Mouse (Mus musculus): ENCODE results near the gene Stk19. TPM values are rescaled to one million over a fixed set of nuclear protein-coding genes. Genes with fewer than 3 reads are reported as not detected.

Stk19 gene
- polyA plus RNA-seq, 1 experiment from 2014 or later = 18.0 TPM

DNA sequence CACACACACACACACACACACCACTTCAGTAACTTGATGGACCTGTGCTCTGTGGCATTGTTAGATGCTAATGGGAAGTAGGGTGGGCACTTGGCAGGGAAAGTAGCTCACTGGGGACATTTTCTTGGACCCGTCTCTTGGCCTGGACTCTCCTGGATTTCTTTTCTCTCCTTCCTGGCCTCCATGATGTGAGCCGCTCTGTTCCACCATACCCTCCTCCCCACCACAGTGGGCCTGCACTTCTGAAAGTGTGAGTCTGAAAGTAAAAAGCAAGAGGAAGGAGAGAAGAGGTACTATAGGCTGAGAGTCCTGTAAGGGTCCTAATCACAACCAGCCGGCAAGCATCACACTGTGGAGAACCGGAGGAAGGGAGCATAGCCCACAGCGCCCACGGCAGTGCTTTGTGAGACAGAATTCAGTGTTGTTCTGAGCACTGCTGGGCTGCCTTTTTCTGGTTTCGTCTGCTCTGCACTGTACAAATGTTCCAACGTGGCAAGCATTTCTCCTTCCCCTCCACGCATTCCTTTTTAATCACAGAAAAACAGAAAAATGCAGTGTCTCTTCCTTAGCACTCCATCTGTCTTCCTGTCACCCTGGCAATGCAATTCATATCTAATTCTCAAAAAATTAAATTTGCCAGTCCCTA, 58.9 kb downstream of the Stk19 start:
- Histone ChIP-seq H3K27me3 (replicated peaks) (no peaks in the 10 kb centered on the region), H3K9me3 (replicated peaks) (peaks cover 16% of the 10 kb centered on the region), H3K4me3 (no peak overlapping the region), H3K4me1 (no peaks in the 10 kb centered on the region), H3K9ac (no peak overlapping the region), H3K27ac (no peak overlapping the region), H3K4me2 (no peak overlapping the region), H3K36me3 (no peaks in the 10 kb centered on the region)
- ATAC-seq = no peak
- WGBS (ENCODE audit: insufficient replicate concordance) = 64% methylated on average over 9 of the region's 9 CpGs

Small RNA genes within 50 kb of the gene (microRNA-seq; reads per million reads assigned to microRNA genes)
- gene Mir6970 (not detected), gene Mir6971 (1.4 reads per million), gene Mir6972 (not detected)

Other genes starting within 250 kb of the Stk19 start
- gene Gpsm3, start 247.1 kb downstream of the Stk19 start, polyA plus RNA-seq (2016; fragmentation: Nextera tagmentation; extraction: Ambion mirVana) = 10.7 and 11.0 TPM in 2 replicates
- gene Pbx2, start 245.7 kb downstream of the Stk19 start, polyA plus RNA-seq (2016; fragmentation: Nextera tagmentation; extraction: Ambion mirVana) = 6.9 and 8.3 TPM in 2 replicates
- 1.3 and 1.5 TPM in 2 replicates for gene Ager, start 239.1 kb downstream of the Stk19 start, polyA plus RNA-seq (2016; fragmentation: Nextera tagmentation; extraction: Ambion mirVana)
- 94.8 and 101 TPM in 2 replicates for gene Rnf5, start 233.3 kb downstream of the Stk19 start, polyA plus RNA-seq (2016; fragmentation: Nextera tagmentation; extraction: Ambion mirVana)
- gene Agpat1, start 232.7 kb downstream of the Stk19 start, polyA plus RNA-seq (2016; fragmentation: Nextera tagmentation; extraction: Ambion mirVana) = 31.2 and 31.7 TPM in 2 replicates
- gene Egfl8, start 221.0 kb downstream of the Stk19 start, polyA plus RNA-seq (2016; fragmentation: Nextera tagmentation; extraction: Ambion mirVana) = 0.45 and 0.50 TPM in 2 replicates
- gene Ppt2, start 208.4 kb downstream of the Stk19 start, polyA plus RNA-seq (2016; fragmentation: Nextera tagmentation; extraction: Ambion mirVana) = 13.7 and 13.9 TPM in 2 replicates
- gene Prrt1, start 207.4 kb downstream of the Stk19 start, polyA plus RNA-seq (2016; fragmentation: Nextera tagmentation; extraction: Ambion mirVana) = not detected in 2 replicates
- 6.7 and 7.1 TPM in 2 replicates for gene Fkbpl, start 192.2 kb downstream of the Stk19 start, polyA plus RNA-seq (2016; fragmentation: Nextera tagmentation; extraction: Ambion mirVana)
- gene Atf6b, start 189.8 kb downstream of the Stk19 start, polyA plus RNA-seq (2016; fragmentation: Nextera tagmentation; extraction: Ambion mirVana) = 37.0 and 37.3 TPM in 2 replicates
- gene Tnxb, start 166.4 kb downstream of the Stk19 start, polyA plus RNA-seq (2016; fragmentation: Nextera tagmentation; extraction: Ambion mirVana) = 0.04 and 0.05 TPM in 2 replicates
- 0.42 and 0.61 TPM in 2 replicates for gene C4b, start 93.1 kb downstream of the Stk19 start, polyA plus RNA-seq (2016; fragmentation: Nextera tagmentation; extraction: Ambion mirVana)
- gene Cyp21a1, start 32.4 kb downstream of the Stk19 start, polyA plus RNA-seq (2016; fragmentation: Nextera tagmentation; extraction: Ambion mirVana) = not detected in 2 replicates
- 37.0 and 38.8 TPM in 2 replicates for gene Dxo, start 74 bp upstream of the Stk19 start, polyA plus RNA-seq (2016; fragmentation: Nextera tagmentation; extraction: Ambion mirVana)
- gene Skiv2l, start 13.3 kb upstream of the Stk19 start, polyA plus RNA-seq (2016; fragmentation: Nextera tagmentation; extraction: Ambion mirVana) = 34.0 and 39.5 TPM in 2 replicates
- 69.3 and 72.0 TPM in 2 replicates for gene Nelfe, start 13.4 kb upstream of the Stk19 start, polyA plus RNA-seq (2016; fragmentation: Nextera tagmentation; extraction: Ambion mirVana)
- gene Cfb, start 25.6 kb upstream of the Stk19 start, polyA plus RNA-seq (2016; fragmentation: Nextera tagmentation; extraction: Ambion mirVana) = 83.5 and 85.0 TPM in 2 replicates
- 1.8 and 1.9 TPM in 2 replicates for gene Zbtb12, start 42.5 kb upstream of the Stk19 start, polyA plus RNA-seq (2016; fragmentation: Nextera tagmentation; extraction: Ambion mirVana)
- gene Gm20547, start 45.1 kb upstream of the Stk19 start, polyA plus RNA-seq (2016; fragmentation: Nextera tagmentation; extraction: Ambion mirVana) = not detected in 2 replicates
- gene C2, start 61.3 kb upstream of the Stk19 start, polyA plus RNA-seq (2016; fragmentation: Nextera tagmentation; extraction: Ambion mirVana) = 7.9 and 8.2 TPM in 2 replicates
- 27.1 and 32.8 TPM in 2 replicates for gene Ehmt2, start 61.5 kb upstream of the Stk19 start, polyA plus RNA-seq (2016; fragmentation: Nextera tagmentation; extraction: Ambion mirVana)
- gene Slc44a4, start 77.5 kb upstream of the Stk19 start, polyA plus RNA-seq (2016; fragmentation: Nextera tagmentation; extraction: Ambion mirVana) = 0.75 and 0.79 TPM in 2 replicates
- 16.9 and 17.3 TPM in 2 replicates for gene Neu1, start 94.3 kb upstream of the Stk19 start, polyA plus RNA-seq (2016; fragmentation: Nextera tagmentation; extraction: Ambion mirVana)
- gene Hspa1b, start 122.3 kb upstream of the Stk19 start, polyA plus RNA-seq (2016; fragmentation: Nextera tagmentation; extraction: Ambion mirVana) = 0.11 and 0.21 TPM in 2 replicates
- 0.73 TPM in 1 of 2 replicates, not detected in the other for gene Gm20481, start 133.0 kb upstream of the Stk19 start, polyA plus RNA-seq (2016; fragmentation: Nextera tagmentation; extraction: Ambion mirVana)
- gene Hspa1a, start 135.2 kb upstream of the Stk19 start, polyA plus RNA-seq (2016; fragmentation: Nextera tagmentation; extraction: Ambion mirVana) = 2.8 and 5.0 TPM in 2 replicates
- 0.38 and 0.49 TPM in 2 replicates for gene Hspa1l, start 135.8 kb upstream of the Stk19 start, polyA plus RNA-seq (2016; fragmentation: Nextera tagmentation; extraction: Ambion mirVana)
- gene Lsm2, start 144.9 kb upstream of the Stk19 start, polyA plus RNA-seq (2016; fragmentation: Nextera tagmentation; extraction: Ambion mirVana) = 202 and 215 TPM in 2 replicates
- gene Vars, start 164.0 kb upstream of the Stk19 start, polyA plus RNA-seq (2016; fragmentation: Nextera tagmentation; extraction: Ambion mirVana) = 208 and 211 TPM in 2 replicates
- 0.10 and 0.15 TPM in 2 replicates for gene Vwa7, start 179.6 kb upstream of the Stk19 start, polyA plus RNA-seq (2016; fragmentation: Nextera tagmentation; extraction: Ambion mirVana)
- gene Sapcd1, start 191.1 kb upstream of the Stk19 start, polyA plus RNA-seq (2016; fragmentation: Nextera tagmentation; extraction: Ambion mirVana) = 2.8 and 3.4 TPM in 2 replicates
- gene Msh5, start 209.8 kb upstream of the Stk19 start, polyA plus RNA-seq (2016; fragmentation: Nextera tagmentation; extraction: Ambion mirVana) = 4.0 and 4.8 TPM in 2 replicates
- gene Clic1, start 213.0 kb upstream of the Stk19 start, polyA plus RNA-seq (2016; fragmentation: Nextera tagmentation; extraction: Ambion mirVana) = 160 and 162 TPM in 2 replicates
- 49.0 and 49.1 TPM in 2 replicates for gene Ddah2, start 222.1 kb upstream of the Stk19 start, polyA plus RNA-seq (2016; fragmentation: Nextera tagmentation; extraction: Ambion mirVana)
- gene Ly6g6c, start 228.4 kb upstream of the Stk19 start, polyA plus RNA-seq (2016; fragmentation: Nextera tagmentation; extraction: Ambion mirVana) = 0.41 and 0.44 TPM in 2 replicates
- gene Mpig6b, start 229.2 kb upstream of the Stk19 start, polyA plus RNA-seq (2016; fragmentation: Nextera tagmentation; extraction: Ambion mirVana) = 7.3 and 8.7 TPM in 2 replicates
- 0.23 TPM in 1 of 2 replicates, not detected in the other for gene Ly6g6e, start 240.0 kb upstream of the Stk19 start, polyA plus RNA-seq (2016; fragmentation: Nextera tagmentation; extraction: Ambion mirVana)
- 0.36 and 0.53 TPM in 2 replicates for gene Ly6g6d, start 241.1 kb upstream of the Stk19 start, polyA plus RNA-seq (2016; fragmentation: Nextera tagmentation; extraction: Ambion mirVana)
- gene Ly6g6f, start 248.7 kb upstream of the Stk19 start, polyA plus RNA-seq (2016; fragmentation: Nextera tagmentation; extraction: Ambion mirVana) = 10.2 and 10.5 TPM in 2 replicates